Mouse (Mus musculus) midbrain, postnatal 0 days (tissue): ENCODE data around the gene Slc15a1. TPM values are rescaled to one million over a fixed set of nuclear protein-coding genes. Genes with fewer than 3 reads are reported as not detected.

ENCODE experiments used
- ATAC-seq: fragments of 200-750 bp; cut with Nextera tagmentation; 2 replicates; pipeline ENCODE4 v1.8.0; 2017; ENCODE audit warnings: moderate number of reproducible peaks, mild to moderate bottlenecking, moderate TSS enrichment, moderate library complexity; ENCODE audit not compliant: low FRiP score
- DNase-seq: peaks from one replicate; pipeline ENCODE4 v3.0.0-alpha.2; 2015; ENCODE audit warnings: low spot score
- H3K27ac ChIP-seq: fragments of 300-500 bp; sonication (generic); 2 replicates; pipeline ENCODE4 v1.5.1; 2014; ENCODE audit warnings: low read depth, mild to moderate bottlenecking, low read length, mixed read lengths
- H3K27me3 ChIP-seq: fragments of 300-500 bp; sonication (generic); 2 replicates; pipeline ENCODE4 v1.6.1; 2014; ENCODE audit warnings: low read length, control low read depth, mixed read lengths; ENCODE audit not compliant: insufficient read depth
- H3K36me3 ChIP-seq: fragments of 300-500 bp; sonication (generic); 2 replicates; pipeline ENCODE4 v1.6.1; 2014; ENCODE audit warnings: low read length, control low read depth, mixed read lengths; ENCODE audit not compliant: insufficient read depth
- H3K4me1 ChIP-seq: fragments of 300-500 bp; sonication (generic); 2 replicates; pipeline ENCODE4 v1.6.1; 2014; ENCODE audit warnings: mild to moderate bottlenecking, control low read depth, antibody characterized with exemption, low read length, mixed read lengths; ENCODE audit not compliant: insufficient read depth
- H3K4me2 ChIP-seq: fragments of 300-500 bp; sonication (generic); 2 replicates; pipeline ENCODE4 v1.6.1; 2014; ENCODE audit warnings: low read depth, mild to moderate bottlenecking, low read length, mixed read lengths; ENCODE audit not compliant: poor library complexity, severe bottlenecking
- H3K4me3 ChIP-seq: fragments of 300-500 bp; sonication (generic); 2 replicates; pipeline ENCODE4 v1.5.1; 2014; ENCODE audit warnings: low read depth, mild to moderate bottlenecking, low read length, moderate library complexity
- H3K9ac ChIP-seq: fragments of 300-500 bp; sonication (generic); replicated peaks from 2 replicates; pipeline ENCODE4 v1.6.1; 2014; ENCODE audit warnings: mild to moderate bottlenecking, low read length, moderate library complexity, mixed read lengths; ENCODE audit not compliant: poor library complexity, severe bottlenecking
- H3K9me3 ChIP-seq: fragments of 300-500 bp; sonication (generic); 2 replicates; pipeline ENCODE4 v1.6.1; 2016; ENCODE audit warnings: low read length, control low read depth
- CTCF ChIP-seq: IDR thresholded peaks from 2 replicates; pipeline ENCODE4 v1.5.1; 2016; ENCODE audit warnings: antibody characterized with exemption, mild to moderate bottlenecking
- WGBS: fragments of 180-500 bp; shearing (Covaris S2); extraction: QIAGEN DNeasy Blood & Tissue Kit; methylation state at CpG from one replicate; pipeline ENCODE4 v1.1.7; 2014; 5-methylcytosine and 5-hydroxymethylcytosine counted together
- polyA plus RNA-seq: library from polyadenylated mRNA; unstranded; fragments of >200 nt; fragmentation: Nextera tagmentation; extraction: Ambion mirVana; gene quantifications from 2 replicates; pipeline ENCODE4 v1.2.1, GENCODE M21; 2015
- total RNA-seq: library from RNA; depleted of rRNA; stranded (reverse); fragments of >200 nt; gene quantifications from 2 replicates; pipeline ENCODE4 v1.2.3, GENCODE M21; 2014

The Slc15a1 gene
- total and polyA plus RNA-seq, 2 experiments from 2014 or later, result 0.05 to 0.06 TPM

DNA sequence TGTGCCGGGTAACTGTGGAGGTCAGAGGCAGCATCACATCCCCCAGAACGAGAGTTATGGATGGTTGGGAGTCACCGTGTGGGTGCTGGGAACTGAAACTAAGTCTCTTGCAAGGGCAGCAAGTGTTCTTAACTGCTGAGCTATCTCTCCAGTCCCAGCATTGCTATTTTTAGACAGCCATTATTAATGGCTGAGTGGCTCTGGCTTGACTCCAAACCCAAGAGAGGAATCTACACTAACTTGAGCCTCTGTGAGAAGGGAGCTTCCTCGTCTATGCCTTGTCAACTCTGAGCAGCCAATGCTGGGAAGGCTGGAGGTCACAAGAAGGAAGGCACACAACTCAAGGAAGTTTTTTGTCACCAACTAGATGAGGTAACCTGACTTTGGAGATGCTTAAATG is 16.7 kb upstream of the Slc15a1 start:
- H3K36me3 ChIP-seq, result no peaks in the 10 kb centered on the region
- no peak overlapping the region for H3K9ac ChIP-seq
- no peaks in the 10 kb centered on the region for H3K4me1 ChIP-seq
- TF ChIP-seq CTCF, result no peak
- no peak overlapping the region for H3K4me2 ChIP-seq
- DNase-seq, result peak; percentile 40
- no peak overlapping the region for H3K27ac ChIP-seq
- WGBS, result 79% methylated on average over 4 of the region's 4 CpGs
- no peaks in the 10 kb centered on the region for H3K27me3 ChIP-seq
- no peak for ATAC-seq
- no peak overlapping the region for H3K4me3 ChIP-seq
- H3K9me3 ChIP-seq, result no peaks in the 10 kb centered on the region

DNA sequence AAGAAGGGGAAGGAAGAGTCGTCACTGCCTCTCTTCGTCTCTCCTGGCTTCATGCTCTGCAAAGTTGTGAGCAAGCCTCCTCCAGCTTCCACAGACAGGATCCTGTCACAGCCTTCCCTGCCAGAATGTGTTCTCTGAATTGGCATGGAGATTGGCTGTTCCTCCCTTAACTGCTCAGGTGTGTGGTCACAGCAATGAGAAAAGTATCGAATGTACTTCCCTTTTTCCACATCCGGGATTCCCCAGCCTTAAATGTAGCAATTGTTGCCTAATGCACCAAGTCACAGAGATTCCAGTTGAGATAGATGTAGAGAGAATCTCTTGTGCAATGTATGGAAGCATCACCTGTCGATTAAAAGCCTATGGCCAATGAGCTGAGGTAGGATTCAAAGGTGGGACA is 11.8 kb upstream of the Slc15a1 start:
- Histone ChIP-seq H3K4me3 (no peak overlapping the region), H3K27ac (no peak overlapping the region), H3K4me1 (no peaks in the 10 kb centered on the region), H3K4me2 (no peak overlapping the region), H3K9me3 (no peaks in the 10 kb centered on the region), H3K27me3 (no peaks in the 10 kb centered on the region), H3K36me3 (no peaks in the 10 kb centered on the region), H3K9ac (no peak overlapping the region)
- WGBS, result 89% methylated on average over 5 of the region's 5 CpGs
- TF ChIP-seq CTCF, result no peak
- ATAC-seq, result no peak
- no peak for DNase-seq

DNA sequence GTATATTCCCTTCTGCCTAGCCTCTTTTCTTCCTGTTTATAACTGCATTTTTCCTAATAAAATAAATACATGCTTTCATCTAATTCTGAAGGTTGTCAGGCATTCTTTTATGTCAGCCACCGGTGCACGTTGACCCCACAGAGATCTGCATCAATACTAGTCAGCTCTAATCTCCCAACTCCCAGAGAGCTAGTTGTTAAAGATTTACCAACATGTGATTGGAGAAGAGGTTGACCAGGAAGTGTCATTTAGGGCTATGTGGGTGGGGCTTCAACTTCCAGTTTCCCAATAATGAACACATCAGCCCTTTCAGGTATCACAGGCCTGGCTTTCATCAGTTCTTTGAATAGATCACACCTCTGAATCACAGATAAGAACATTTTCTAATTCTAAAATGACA is 3.9 kb upstream of the Slc15a1 start:
- Histone ChIP-seq H3K36me3 (no peaks in the 10 kb centered on the region), H3K9me3 (no peaks in the 10 kb centered on the region), H3K27me3 (peaks cover 21% of the 10 kb centered on the region), H3K4me3 (no peak overlapping the region), H3K9ac (no peak overlapping the region), H3K4me1 (no peaks in the 10 kb centered on the region), H3K4me2 (no peak overlapping the region), H3K27ac (no peak overlapping the region)
- ATAC-seq (no peak), DNase-seq (no peak)
- no peak for TF ChIP-seq CTCF
- WGBS, result 66% methylated on average over 2 of the region's 2 CpGs

DNA sequence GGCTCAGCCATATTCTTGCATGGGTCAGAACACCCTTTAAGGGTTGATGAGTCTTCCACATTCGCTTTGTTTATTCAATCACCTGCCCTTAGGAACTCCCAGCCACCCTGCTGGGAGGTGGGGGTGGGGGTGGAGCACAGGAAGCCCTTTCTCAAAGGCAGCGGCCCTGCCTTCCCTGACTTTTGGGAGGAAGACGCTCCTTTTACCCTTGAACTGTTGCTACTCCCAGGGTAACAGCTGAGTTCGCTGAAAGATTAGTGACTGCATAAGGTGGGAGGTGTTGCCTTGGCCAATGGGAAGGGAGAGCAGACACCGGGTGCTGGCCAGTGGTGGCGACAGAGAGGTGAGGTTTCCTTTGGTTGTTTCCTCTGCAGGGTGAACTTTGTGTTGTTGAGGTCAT is 1.3 kb upstream of the Slc15a1 start:
- H3K9me3 ChIP-seq, result no peaks in the 10 kb centered on the region
- H3K27me3 ChIP-seq, result peaks cover 22% of the 10 kb centered on the region
- 28% methylated on average over 6 of the region's 6 CpGs for WGBS
- no peak overlapping the region for H3K4me2 ChIP-seq
- DNase-seq (no peak), ATAC-seq (no peak)
- no peak overlapping the region for H3K9ac ChIP-seq
- H3K36me3 ChIP-seq, result no peaks in the 10 kb centered on the region
- no peak overlapping the region for H3K27ac ChIP-seq
- H3K4me1 ChIP-seq, result no peaks in the 10 kb centered on the region
- H3K4me3 ChIP-seq, result no peak overlapping the region
- no peak for TF ChIP-seq CTCF

DNA sequence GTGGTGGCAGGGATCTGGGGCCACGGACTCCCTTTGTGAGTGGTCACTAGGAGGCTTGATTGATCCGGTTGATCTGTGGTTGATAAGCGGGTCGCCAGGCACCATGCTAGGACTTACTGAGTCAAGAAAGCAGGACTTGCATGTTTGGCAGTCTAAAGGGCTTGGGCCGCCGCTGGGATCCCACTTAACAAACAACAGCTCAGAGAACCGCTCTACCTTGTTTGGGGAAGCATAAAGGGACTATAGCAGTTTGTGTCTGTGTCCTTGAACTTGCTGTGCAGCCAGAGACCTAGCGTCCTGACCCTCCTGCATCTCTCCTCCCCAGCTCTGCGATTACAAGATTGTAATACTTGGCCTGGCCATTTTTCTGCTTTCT is 421 bp upstream of the Slc15a1 start:
- Histone ChIP-seq H3K27me3 (peaks cover 22% of the 10 kb centered on the region), H3K4me3 (no peak overlapping the region), H3K4me1 (no peaks in the 10 kb centered on the region), H3K36me3 (no peaks in the 10 kb centered on the region), H3K9me3 (no peaks in the 10 kb centered on the region), H3K4me2 (no peak overlapping the region), H3K9ac (no peak overlapping the region), H3K27ac (no peak overlapping the region)
- ATAC-seq (no peak), DNase-seq (no peak)
- 23% methylated on average over 9 of the region's 9 CpGs for WGBS
- TF ChIP-seq CTCF, result no peak

DNA sequence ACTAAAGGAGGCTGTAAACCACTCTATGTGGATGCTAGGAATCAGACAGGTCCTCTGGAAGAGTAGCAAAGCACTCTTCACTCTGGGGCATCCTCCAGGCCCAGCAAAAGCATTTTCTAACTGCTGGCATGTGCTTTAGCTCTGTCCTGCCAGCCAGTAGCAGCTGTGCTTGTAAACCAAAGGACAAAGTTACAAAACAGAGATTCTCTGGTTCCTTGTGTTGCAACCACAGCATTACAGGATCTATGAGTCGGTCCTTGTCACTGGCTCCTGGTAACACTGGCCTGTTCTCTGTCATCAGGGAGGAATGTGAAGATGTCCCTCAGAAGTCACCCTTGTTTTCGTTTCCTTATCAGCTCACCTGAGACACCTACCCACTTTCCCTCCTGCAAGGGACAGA is 4.5 kb downstream of the Slc15a1 start:
- Histone ChIP-seq H3K4me2 (no peak overlapping the region), H3K9ac (no peak overlapping the region), H3K27ac (no peak overlapping the region), H3K27me3 (peaks cover 15% of the 10 kb centered on the region), H3K4me3 (no peak overlapping the region), H3K4me1 (no peaks in the 10 kb centered on the region), H3K9me3 (no peaks in the 10 kb centered on the region), H3K36me3 (no peaks in the 10 kb centered on the region)
- WGBS, result 88% methylated on average over 2 of the region's 2 CpGs
- ATAC-seq (no peak), DNase-seq (no peak)
- no peak for TF ChIP-seq CTCF
